Mouse (Mus musculus) G1E (cell line): Measurements from ENCODE around the gene Fgfr2. TPM values are rescaled to one million over a fixed set of nuclear protein-coding genes. Genes with fewer than 3 reads are reported as not detected.

ENCODE experiments used
- ATAC-seq: 2 replicates; pipeline ENCODE4 v1.8.0; 2016; ENCODE audit warnings: mild to moderate bottlenecking; ENCODE audit not compliant: insufficient number of reproducible peaks, poor library complexity, low FRiP score, severe bottlenecking; ENCODE audit errors: extremely low read depth
- DNase-seq: peaks from one replicate; pipeline ENCODE4 v3.0.0; 2012; ENCODE audit warnings: low spot score
- H3K27me3 ChIP-seq: 2 replicates; pipeline ENCODE4 v1.6.1; 2012; ENCODE audit warnings: mild to moderate bottlenecking, low read length, inconsistent platforms; ENCODE audit not compliant: insufficient read depth
- H3K36me3 ChIP-seq: replicated peaks from 2 replicates; pipeline ENCODE3; 2012; ENCODE audit warnings: mild to moderate bottlenecking, inconsistent platforms
- H3K4me1 ChIP-seq: 2 replicates; pipeline ENCODE4 v1.6.1; 2012; ENCODE audit warnings: low read depth, low read length, inconsistent platforms, mixed read lengths; ENCODE audit not compliant: insufficient read depth
- H3K4me3 ChIP-seq: 2 replicates; pipeline ENCODE4 v1.5.1; 2012; ENCODE audit warnings: low read depth, mild to moderate bottlenecking, inconsistent platforms, low read length, moderate library complexity, mixed read lengths
- H3K9me3 ChIP-seq: replicated peaks from 2 replicates; pipeline ENCODE4 v1.6.1; 2012; ENCODE audit warnings: inconsistent platforms
- CTCF ChIP-seq: IDR thresholded peaks from 2 replicates; pipeline ENCODE4 v1.5.1; 2012; ENCODE audit warnings: low read depth, low read length, inconsistent platforms, mixed read lengths
- GATA1 ChIP-seq: IDR thresholded peaks from 2 replicates; pipeline ENCODE4 v1.6.1; 2012; ENCODE audit warnings: borderline replicate concordance, low read length, inconsistent platforms, mixed read lengths
- GATA2 ChIP-seq: IDR thresholded peaks from 2 replicates; pipeline ENCODE4 v1.6.1; 2012; ENCODE audit warnings: low read depth, low read length, inconsistent platforms, borderline replicate concordance
- POLR2AphosphoS5 ChIP-seq: IDR thresholded peaks from 2 replicates; pipeline ENCODE4 v1.6.1; 2012; ENCODE audit warnings: low read depth, low read length, inconsistent platforms; ENCODE audit not compliant: insufficient replicate concordance
- TAL1 ChIP-seq: conservative IDR thresholded peaks from 2 replicates; pipeline ENCODE4 v1.6.1; 2012; ENCODE audit warnings: low read depth, low read length, inconsistent platforms, mixed read lengths
- polyA plus RNA-seq: library from polyadenylated mRNA; stranded (reverse); fragments of >175 nt; gene quantifications from 2 replicates; pipeline ENCODE4 v1.2.3, GENCODE M21; 2012
- total RNA-seq, 2 experiments: library from RNA; stranded (forward) in 1 of 2; stranded (reverse) in 1 of 2; fragments of 200-1000 nt in 1 of 2; fragments of >200 nt in 1 of 2; fragmentation: Nextera tagmentation in 1 of 2; gene quantifications; 2 replicates each; pipeline ENCODE4 v1.2.3; 2014 to 2017

Gene Fgfr2
- total and polyA plus RNA-seq, 3 experiments = 0.22 TPM; not detected in 2

DNA sequence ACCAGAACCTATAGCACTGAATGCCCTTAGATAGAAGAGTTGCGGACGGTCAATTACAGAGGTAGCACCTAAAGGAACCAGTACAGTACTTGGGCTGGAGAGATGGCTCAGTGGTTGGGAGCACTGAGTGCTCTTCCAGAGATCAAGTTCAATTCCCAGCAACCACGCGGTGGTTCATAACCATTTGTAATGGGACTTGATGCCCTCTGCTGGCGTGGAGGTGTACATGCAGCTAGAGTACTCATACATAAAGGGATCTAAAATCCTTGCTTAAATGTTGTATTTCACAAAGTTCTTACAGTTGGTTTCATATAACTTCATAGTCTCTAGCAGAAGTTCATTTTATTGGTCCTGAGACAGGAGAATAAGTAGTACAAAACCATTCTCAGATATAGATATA is 10.4 kb upstream of the Fgfr2 start:
- H3K36me3 ChIP-seq = no peaks in the 10 kb centered on the region
- ATAC-seq (peak; percentile 22; the same call in 1 of the 2 replicates), DNase-seq (no peak)
- H3K4me3 ChIP-seq = no peak overlapping the region
- H3K4me1 ChIP-seq = no peaks in the 10 kb centered on the region
- no peaks in the 10 kb centered on the region for H3K9me3 ChIP-seq
- 0 out of 2 replicates have a peak, but pooled peaks have one; percentile 25 for TF ChIP-seq CTCF
- TF ChIP-seq GATA1 = no peak
- TF ChIP-seq GATA2 = no peak
- no peak for TF ChIP-seq TAL1
- no peak for TF ChIP-seq POLR2AphosphoS5
- H3K27me3 ChIP-seq = peaks cover 10% of the 10 kb centered on the region

- no peaks in the 10 kb centered on the region for H3K36me3 ChIP-seq
- no peak overlapping the region for H3K4me3 ChIP-seq
- H3K9me3 ChIP-seq = no peaks in the 10 kb centered on the region
- TF ChIP-seq GATA2 (no peak), TAL1 (no peak), CTCF (no peak), POLR2AphosphoS5 (no peak), GATA1 (no peak)
- DNase-seq (no peak), ATAC-seq (no peak)
- no peaks in the 10 kb centered on the region for H3K4me1 ChIP-seq
- peaks cover 14% of the 10 kb centered on the region for H3K27me3 ChIP-seq
Measured at GRCm38 (mm10) chr7:133132702-133133101, 9.6 kb upstream of the Fgfr2 start.

- Histone ChIP-seq H3K4me3 (peak overlapping the region; percentile 85), H3K27me3 (peaks cover 16% of the 10 kb centered on the region)
Measured at GRCm38 (mm10) chr7:133124701-133125485, 1.7 kb upstream of the Fgfr2 start.

GRCm38 (mm10) chr7:133123999-133124700 is 1.0 kb upstream of the Fgfr2 start, which contains the start of gene Ctbp2:
Gene Ctbp2 (minus strand): TSS chr7:133124354.
- H3K36me3 ChIP-seq = peaks cover 1% of the 10 kb centered on the region
- peak; percentile 77 for ATAC-seq
- DNase-seq = peak; percentile 84
- H3K4me3 ChIP-seq = peak within 1 kb of the TSS; percentile 85
- H3K27me3 ChIP-seq = peaks cover 12% of the 10 kb centered on the region
- no peaks in the 10 kb centered on the region for H3K9me3 ChIP-seq
- no peak for TF ChIP-seq TAL1
- TF ChIP-seq POLR2AphosphoS5 = no peak
- no peak for TF ChIP-seq GATA1
- TF ChIP-seq GATA2 = no peak
- TF ChIP-seq CTCF = no peak
- H3K4me1 ChIP-seq = peaks cover 28% of the 10 kb centered on the region

More at GRCm38 (mm10) chr7:133124701-133125485, 1.7 kb upstream of the Fgfr2 start:
- Histone ChIP-seq H3K36me3 (peaks cover 1% of the 10 kb centered on the region), H3K4me1 (peaks cover 26% of the 10 kb centered on the region), H3K9me3 (no peaks in the 10 kb centered on the region)
- DNase-seq (peak; percentile 49), ATAC-seq (no peak)
- TF ChIP-seq TAL1 = no peak
- no peak for TF ChIP-seq CTCF
- TF ChIP-seq GATA2 = no peak
- TF ChIP-seq GATA1 = no peak
- no peak for TF ChIP-seq POLR2AphosphoS5

DNA sequence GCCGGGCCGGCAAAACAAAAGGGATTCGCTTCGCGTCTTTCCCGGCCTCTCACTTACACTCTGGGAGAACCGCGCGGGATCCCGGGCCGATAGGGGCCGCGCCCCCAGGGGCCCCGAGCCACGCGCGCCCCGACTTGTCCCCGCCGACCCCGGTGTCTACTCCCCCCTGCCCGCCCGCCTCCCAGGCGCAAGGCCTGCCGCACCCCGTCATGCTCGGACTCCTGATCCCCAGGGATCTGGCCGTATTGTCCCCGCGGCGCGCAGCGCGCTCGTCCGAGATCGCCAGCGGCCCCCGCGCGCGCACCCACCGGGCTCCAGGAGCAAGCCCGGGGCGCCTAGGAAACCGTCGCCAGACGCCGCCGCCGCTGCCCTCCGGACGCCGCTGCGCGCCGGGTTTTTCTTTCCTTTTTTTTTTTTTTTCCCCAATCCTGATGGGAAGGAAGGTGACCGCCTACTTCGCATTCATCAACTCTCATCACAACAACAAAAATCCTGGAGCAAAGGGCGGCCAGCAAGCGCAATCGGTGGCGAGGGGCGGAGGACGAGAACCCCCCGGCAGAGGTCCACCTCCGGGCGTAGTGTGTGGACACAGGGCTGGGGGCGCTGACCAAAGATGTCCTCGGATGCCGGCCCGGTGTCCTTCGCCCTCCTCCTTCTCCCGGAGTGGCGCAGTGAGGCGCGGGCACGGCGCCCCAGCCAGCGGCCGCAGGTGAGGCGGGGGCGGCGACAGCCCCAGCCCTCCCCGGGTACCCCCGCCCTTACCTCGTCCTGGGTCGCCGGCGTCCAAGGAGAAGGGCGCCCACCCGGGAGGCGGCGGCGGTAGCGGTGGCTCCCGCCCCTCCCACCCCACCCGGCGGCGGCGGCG is 539 bp downstream of the Fgfr2 start:
- peak; percentile 49 for DNase-seq

More for the DNA sequence above, 539 bp downstream of the Fgfr2 start:
- peaks cover 6% of the 10 kb centered on the region; the same call in 1 of the 2 replicates for H3K27me3 ChIP-seq
- H3K4me1 ChIP-seq = peaks cover 38% of the 10 kb centered on the region
- no peak for ATAC-seq
- TF ChIP-seq CTCF = no peak
- no peak for TF ChIP-seq GATA1
- no peak for TF ChIP-seq POLR2AphosphoS5
- TF ChIP-seq GATA2 = no peak
- TF ChIP-seq TAL1 = no peak
- H3K36me3 ChIP-seq = peaks cover 11% of the 10 kb centered on the region
- peak overlapping the region; percentile 85 for H3K4me3 ChIP-seq
- no peaks in the 10 kb centered on the region for H3K9me3 ChIP-seq
